Mouse (Mus musculus): Measurements from ENCODE around the gene Ackr1.

GRCm38 (mm10) chr1:173329185-173329584, 4.4 kb downstream of the Ackr1 start:
- TF ChIP-seq CTCF (conservative IDR thresholded peaks at IDR 0.05; ENCODE audit: low read length), result no peak
- no peak for TF ChIP-seq NANOG (IDR thresholded peaks at IDR 0.05; ENCODE audit: borderline replicate concordance, low read length)
- no peak for TF ChIP-seq POU5F1 (IDR thresholded peaks at IDR 0.05; ENCODE audit: borderline replicate concordance, low read length)

Data from E14TG2a.4 (cell line).